ENCODE assay signal across 28 mouse cellular contexts in genomic region chr3:51220846-51221245, GRCm38 (mm10). TPM values are rescaled to one million over a fixed set of nuclear protein-coding genes. Genes with fewer than 3 reads are reported as not detected.
DNase-seq lines count a peak whose midpoint lies in the region; ATAC-seq and TF ChIP-seq lines count a peak whose summit lies in the region.
"Had no signal": no experiment of that assay in that cellular context is flagged by ENCODE, and none has a peak within 500 bp of the region (broad histone marks: within the 10 kb centered on the region; RNA-seq: fewer than 3 reads in every experiment).

No protein-coding gene starts in this region.

- H3K9ac ChIP-seq in intestine, postnatal 0 days (ENCODE audit: low read depth, low read length), result no peak overlapping the region
- no peak overlapping the region for H3K9ac ChIP-seq in intestine, embryonic 16.5 days (ENCODE audit: low read depth, low read length)
- H3K9ac ChIP-seq in stomach, postnatal 0 days (ENCODE audit: low read length), result no peak overlapping the region
- H3K9ac ChIP-seq: heart, embryonic 15.5 days; hindbrain, embryonic 12.5 days; intestine, embryonic 15.5 days; limb, embryonic 12.5 days; liver, embryonic 15.5 days; neural tube, embryonic 15.5 days had no signal

- no peak overlapping the region for H3K4me2 ChIP-seq in intestine, postnatal 0 days (replicated peaks; ENCODE audit: low read depth)
- H3K4me2 ChIP-seq in intestine, embryonic 16.5 days (ENCODE audit: low read depth, low read length), result no peak overlapping the region
- no peak overlapping the region for H3K4me2 ChIP-seq in stomach, postnatal 0 days (replicated peaks; ENCODE audit: low read depth)
- H3K4me2 ChIP-seq: hindbrain, embryonic 12.5 days; intestine, embryonic 15.5 days; limb, embryonic 12.5 days; liver, embryonic 15.5 days; neural tube, embryonic 15.5 days had no signal

- no peak for TF ChIP-seq EP300 in stomach, postnatal 0 days (optimal IDR thresholded peaks at IDR 0.05)

- no peaks in the 10 kb centered on the region for H3K4me1 ChIP-seq in intestine, postnatal 0 days (replicated peaks; ENCODE audit: control insufficient read depth, insufficient read depth, low read length)
- H3K4me1 ChIP-seq in intestine, embryonic 16.5 days (ENCODE audit: control insufficient read depth, insufficient read depth, low read length), result 0 out of 2 replicates have a peak, but pooled peaks cover 2% of the 10 kb centered on the region
- no peaks in the 10 kb centered on the region for H3K4me1 ChIP-seq in stomach, postnatal 0 days (replicated peaks; ENCODE audit: control insufficient read depth, insufficient read depth)
- H3K4me1 ChIP-seq: intestine, embryonic 15.5 days had no signal

- WGBS in intestine, postnatal 0 days, result 38% methylated on average over 4 of the region's 4 CpGs
- WGBS in intestine, embryonic 16.5 days, result 48% methylated on average over 4 of the region's 4 CpGs
- WGBS in stomach, postnatal 0 days, result 44% methylated on average over 4 of the region's 4 CpGs

- no peaks in the 10 kb centered on the region for H3K36me3 ChIP-seq in intestine, postnatal 0 days (ENCODE audit: control insufficient read depth, insufficient read depth)
- no peaks in the 10 kb centered on the region for H3K36me3 ChIP-seq in intestine, embryonic 16.5 days (ENCODE audit: control insufficient read depth, insufficient read depth, low read length)
- H3K36me3 ChIP-seq in stomach, postnatal 0 days (ENCODE audit: control insufficient read depth, insufficient read depth, low read length), result no peaks in the 10 kb centered on the region
- H3K36me3 ChIP-seq: heart, embryonic 15.5 days; hindbrain, embryonic 12.5 days; intestine, embryonic 15.5 days; limb, embryonic 12.5 days; liver, embryonic 15.5 days; neural tube, embryonic 15.5 days had no signal

- TF ChIP-seq CTCF in intestine, postnatal 0 days (IDR thresholded peaks at IDR 0.05; ENCODE audit: low read depth), result no peak
- TF ChIP-seq CTCF in stomach, postnatal 0 days (IDR thresholded peaks at IDR 0.05; ENCODE audit: low read depth), result no peak

- H3K27ac ChIP-seq in intestine, postnatal 0 days (ENCODE audit: low read depth, low read length), result 0 out of 2 replicates have a peak overlapping the region, but pooled peaks have one; percentile 75
- no peak overlapping the region for H3K27ac ChIP-seq in intestine, embryonic 16.5 days (ENCODE audit: low read length)
- no peak overlapping the region for H3K27ac ChIP-seq in stomach, postnatal 0 days (replicated peaks)
- H3K27ac ChIP-seq: gastrocnemius, adult 2 months; heart, adult 2 months; hindbrain, embryonic 12.5 days; hindbrain, postnatal 0 days; intestine, embryonic 15.5 days; limb, embryonic 12.5 days; liver, embryonic 15.5 days; macrophage; neural tube, embryonic 15.5 days had no signal

- no peak overlapping the region for H3K4me3 ChIP-seq in intestine, postnatal 0 days (ENCODE audit: low read depth, low read length)
- H3K4me3 ChIP-seq in intestine, embryonic 16.5 days (ENCODE audit: low read length), result no peak overlapping the region
- H3K4me3 ChIP-seq in stomach, postnatal 0 days (ENCODE audit: low read depth, low read length), result no peak overlapping the region
- H3K4me3 ChIP-seq: gastrocnemius, adult 2 months; heart, adult 2 months; heart, embryonic 15.5 days; hindbrain, embryonic 12.5 days; intestine, embryonic 15.5 days; limb, embryonic 12.5 days; liver, embryonic 15.5 days; neural tube, embryonic 15.5 days had no signal

- peak; percentile 80 for DNase-seq in 3T3-L1 (ENCODE audit: low read depth, low spot score)
- peak; percentile 80 for DNase-seq in Muller cell, postnatal 12 days (ENCODE audit: inconsistent ontology term)
- peak; percentile 33 for DNase-seq in mesoderm, embryonic 11.5 days (ENCODE audit: low read depth, low spot score)
- no peak for DNase-seq in stomach, postnatal 0 days (ENCODE audit: low spot score)
- DNase-seq in thymus, postnatal 4 days, result no peak
- DNase-seq: adrenal gland, postnatal 10 days; cerebellum, adult 11-12 months; cerebellum, adult 9-11 months; gastrocnemius, adult 2 months; heart, adult 2 months; heart, postnatal 36 days; kidney, postnatal 14 days; midbrain, embryonic 14.5 days; retina, postnatal 1 day; right cerebral cortex, postnatal 14 days; thymus, adult 18-20 months; thymus, postnatal 36 days had no signal

- no peaks in the 10 kb centered on the region for H3K9me3 ChIP-seq in intestine, postnatal 0 days (ENCODE audit: control insufficient read depth)
- H3K9me3 ChIP-seq in intestine, embryonic 16.5 days (ENCODE audit: control insufficient read depth, low read length), result no peaks in the 10 kb centered on the region
- no peaks in the 10 kb centered on the region for H3K9me3 ChIP-seq in stomach, postnatal 0 days (ENCODE audit: control insufficient read depth, low read length)
- H3K9me3 ChIP-seq: heart, embryonic 15.5 days; hindbrain, embryonic 12.5 days; intestine, embryonic 15.5 days; limb, embryonic 12.5 days; liver, embryonic 15.5 days; neural tube, embryonic 15.5 days had no signal

- H3K27me3 ChIP-seq in intestine, postnatal 0 days (replicated peaks; ENCODE audit: control insufficient read depth, insufficient read depth, low read length), result no peaks in the 10 kb centered on the region
- H3K27me3 ChIP-seq in intestine, embryonic 16.5 days (replicated peaks; ENCODE audit: control insufficient read depth, insufficient read depth, low read length), result no peaks in the 10 kb centered on the region
- H3K27me3 ChIP-seq in stomach, postnatal 0 days (ENCODE audit: control insufficient read depth, insufficient read depth, low read length), result no peaks in the 10 kb centered on the region
- H3K27me3 ChIP-seq: heart, embryonic 15.5 days; hindbrain, embryonic 12.5 days; intestine, embryonic 15.5 days; limb, embryonic 12.5 days; neural tube, embryonic 15.5 days had no signal

- ATAC-seq in intestine, postnatal 0 days, result no peak
- no peak for ATAC-seq in intestine, embryonic 16.5 days
- ATAC-seq in stomach, postnatal 0 days (ENCODE audit: low FRiP score, low TSS enrichment), result no peak
- ATAC-seq: forebrain, embryonic 14.5 days; hindbrain, postnatal 0 days; intestine, embryonic 15.5 days had no signal

RNA-seq across cellular contexts. Expression of gene Noct, which starts 3.4 kb away (rescaled TPM):
- 11.3 and 12.0 TPM in 2 replicates for polyA plus RNA-seq in intestine, postnatal 0 days (2015; fragmentation: Nextera tagmentation; extraction: Ambion mirVana)
- polyA plus RNA-seq in intestine, embryonic 16.5 days (2015; fragmentation: Nextera tagmentation; extraction: Ambion mirVana), result 4.9 TPM in 2 replicates
- 7.5 and 9.2 TPM in 2 replicates for polyA plus RNA-seq in stomach, postnatal 0 days (2015; fragmentation: Nextera tagmentation; extraction: Ambion mirVana)

Comparison
In these comparisons a context has a peak if more than half of its experiments do, and no peak if none do; other contexts are left out.
1. DNase-seq: peak in 3T3-L1 (single experiment), Muller cell, postnatal 12 days (single experiment) and mesoderm, embryonic 11.5 days (single experiment); none in stomach, postnatal 0 days (single experiment) and thymus, postnatal 4 days (single experiment).